Mouse (Mus musculus): ENCODE results near the gene Lag3.

DNA sequence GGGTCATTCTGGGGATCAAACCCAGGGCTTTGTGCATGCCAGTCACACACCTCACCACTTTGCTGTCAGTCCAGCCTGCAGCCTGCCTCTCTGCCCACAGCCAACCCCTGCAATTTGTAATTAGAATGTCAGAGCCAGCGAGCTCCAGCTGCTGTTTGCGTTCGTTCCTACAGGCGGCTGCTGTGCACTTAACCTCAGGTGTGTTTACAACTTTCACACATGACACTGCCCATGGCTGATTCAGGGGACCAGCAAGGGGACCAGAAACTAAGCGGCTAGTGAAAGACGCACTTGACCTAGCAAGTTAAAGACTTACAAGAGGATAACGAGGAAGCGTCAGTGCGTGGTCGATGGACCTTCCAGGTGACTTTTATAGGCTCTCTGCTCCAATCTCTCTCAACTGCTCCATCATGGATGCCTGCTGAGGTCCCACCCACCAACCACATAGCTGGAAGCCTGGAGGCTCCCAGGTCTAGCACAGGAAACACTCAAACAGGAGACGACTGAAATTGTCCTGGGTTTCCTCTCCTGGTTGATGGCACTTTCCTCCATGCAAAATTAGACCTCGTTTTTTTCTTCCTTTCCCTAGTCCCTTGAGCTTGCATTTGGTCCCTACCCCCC lies 13.8 kb upstream of the Lag3 start:
- TF ChIP-seq POLR2A (IDR thresholded peaks at IDR 0.05; ENCODE audit: low read depth, low read length) (no peak), CTCF (IDR thresholded peaks at IDR 0.05; ENCODE audit: extremely low read depth, insufficient read length, insufficient replicate concordance, low read depth, low read length) (peak; percentile 16; the same call in 1 of the 2 replicates)
